Mouse (Mus musculus) lung, postnatal 0 days (tissue): ENCODE measurements around the gene Mreg.

ENCODE experiments used
- CTCF ChIP-seq: IDR thresholded peaks from 2 replicates; pipeline ENCODE4 v1.5.1; 2016; ENCODE audit warnings: antibody characterized with exemption, mild to moderate bottlenecking
- EP300 ChIP-seq: IDR thresholded peaks from 2 replicates; pipeline ENCODE4 v1.6.1; 2016; ENCODE audit warnings: antibody characterized with exemption, mild to moderate bottlenecking, control low read depth

DNA sequence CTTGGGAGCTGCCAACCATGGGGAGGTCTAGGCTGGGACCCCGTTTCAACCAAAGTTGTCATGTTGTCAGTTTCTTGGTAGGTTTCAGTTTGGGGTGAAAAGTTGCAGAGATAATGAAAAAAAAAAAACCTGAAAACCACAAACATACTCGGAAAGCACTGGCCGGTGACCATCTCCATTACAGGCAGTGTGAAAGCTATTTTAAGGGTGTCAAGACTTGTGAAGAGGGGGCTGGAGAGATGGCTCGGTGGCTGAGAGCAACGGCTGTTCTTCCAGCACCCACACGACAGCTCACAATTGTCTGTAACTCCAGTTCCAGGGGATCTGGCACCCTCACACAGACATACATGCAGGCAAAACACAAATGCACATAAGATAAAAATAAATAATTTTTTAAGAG, 35.9 kb downstream of the Mreg start:
- TF ChIP-seq CTCF = no peak
- TF ChIP-seq EP300 = no peak
